ENCODE assay signal across 13 mouse cellular contexts in genomic region chr14:116947939-116948591, GRCm38 (mm10). TPM values are rescaled to one million over a fixed set of nuclear protein-coding genes. Genes with fewer than 3 reads are reported as not detected.
"Had no signal": no experiment of that assay in that cellular context is flagged by ENCODE, and none has a peak within 500 bp of the region (broad histone marks: within the 10 kb centered on the region; RNA-seq: fewer than 3 reads in every experiment).

No protein-coding gene starts in this region.

- H3K4me3 ChIP-seq: limb, embryonic 12.5 days; liver, embryonic 15.5 days; lung, embryonic 15.5 days; midbrain, embryonic 12.5 days; stomach, embryonic 15.5 days had no signal

- H3K36me3 ChIP-seq: liver, embryonic 15.5 days; stomach, embryonic 15.5 days had no signal

- ATAC-seq: midbrain, embryonic 16.5 days had no signal

- H3K9ac ChIP-seq: limb, embryonic 12.5 days; liver, embryonic 15.5 days; lung, embryonic 15.5 days; midbrain, embryonic 12.5 days; stomach, embryonic 15.5 days had no signal

- H3K27ac ChIP-seq: limb, embryonic 12.5 days; liver, embryonic 15.5 days; lung, embryonic 15.5 days; macrophage; midbrain, embryonic 12.5 days; stomach, embryonic 15.5 days had no signal

- DNase-seq: kidney, adult 2 months; layer of hippocampus, adult 9-11 months; layer of hippocampus, postnatal 36 days; lung, postnatal 14 days; right cerebral cortex, postnatal 14 days; thymus, postnatal 4 days had no signal

- H3K27me3 ChIP-seq: limb, embryonic 12.5 days; liver, embryonic 15.5 days; lung, embryonic 15.5 days; midbrain, embryonic 12.5 days; stomach, embryonic 15.5 days had no signal

- H3K4me1 ChIP-seq: liver, embryonic 15.5 days; lung, embryonic 15.5 days; midbrain, embryonic 12.5 days; stomach, embryonic 15.5 days had no signal

- H3K4me2 ChIP-seq: limb, embryonic 12.5 days; liver, embryonic 15.5 days; lung, embryonic 15.5 days; midbrain, embryonic 12.5 days; stomach, embryonic 15.5 days had no signal

- H3K9me3 ChIP-seq: lung, embryonic 15.5 days; stomach, embryonic 15.5 days had no signal

RNA-seq across cellular contexts. Expression of gene Gpc6, which starts 22.9 kb away (rescaled TPM):
- polyA plus RNA-seq: macrophage had no signal
